Mouse (Mus musculus): ENCODE measurements at regions not wholly inside any gene's neighbourhood (a gene's known extent, or its start where the extent isn't known, plus 50 kb on each side); places are given as distances from the start of the nearest gene placed in this dataset.
A peak's percentile ranks its signal among the peaks of the same experiment; 100 is the strongest.
"Not testable (repeated sequence)": the region's sequence is repeated elsewhere in the genome, so short reads cannot be mapped to it uniquely, and the experiment has no call there.

DNA sequence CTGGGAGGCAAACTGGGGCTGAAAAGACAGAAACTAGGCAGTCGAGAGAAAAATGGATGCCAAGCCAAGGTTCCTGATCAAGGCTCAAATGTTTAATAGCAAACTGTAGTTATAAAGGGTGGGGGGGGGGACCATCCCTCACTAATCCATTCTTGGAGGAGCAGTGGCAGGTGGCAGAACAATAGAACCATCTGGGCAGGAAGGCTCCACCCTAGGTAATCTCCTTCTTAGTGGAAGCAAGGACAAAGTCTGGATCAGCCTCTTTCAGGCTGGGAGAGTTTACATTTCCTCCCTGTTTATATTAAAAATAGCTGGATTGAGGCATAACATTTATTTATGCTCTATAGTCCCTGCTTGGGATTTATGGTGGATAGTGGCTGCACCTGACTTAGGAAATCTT is 180.8 kb downstream of the Cdh9 start:
- DNase-seq = no peak

DNA sequence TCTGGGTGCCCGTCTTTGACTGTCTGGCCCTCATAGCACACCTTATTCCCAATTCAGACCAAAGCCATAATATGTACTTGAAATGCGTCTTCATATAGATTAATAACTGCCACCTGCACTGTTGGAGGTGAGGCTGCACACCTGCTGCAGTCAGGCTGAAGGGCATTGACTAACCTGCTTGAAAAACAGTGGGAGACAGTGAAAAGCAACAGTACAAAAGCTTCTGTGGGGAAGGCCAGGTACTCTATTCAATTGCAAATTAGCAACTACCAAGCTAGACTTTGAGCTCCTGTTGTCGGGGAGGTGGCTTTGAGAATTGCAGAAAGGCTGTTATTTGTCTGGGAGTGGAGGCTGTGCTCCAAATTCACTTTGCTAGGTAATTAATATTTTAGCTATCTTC is 181.4 kb downstream of the Cdh9 start:
- not testable (repeated sequence) for DNase-seq

DNA sequence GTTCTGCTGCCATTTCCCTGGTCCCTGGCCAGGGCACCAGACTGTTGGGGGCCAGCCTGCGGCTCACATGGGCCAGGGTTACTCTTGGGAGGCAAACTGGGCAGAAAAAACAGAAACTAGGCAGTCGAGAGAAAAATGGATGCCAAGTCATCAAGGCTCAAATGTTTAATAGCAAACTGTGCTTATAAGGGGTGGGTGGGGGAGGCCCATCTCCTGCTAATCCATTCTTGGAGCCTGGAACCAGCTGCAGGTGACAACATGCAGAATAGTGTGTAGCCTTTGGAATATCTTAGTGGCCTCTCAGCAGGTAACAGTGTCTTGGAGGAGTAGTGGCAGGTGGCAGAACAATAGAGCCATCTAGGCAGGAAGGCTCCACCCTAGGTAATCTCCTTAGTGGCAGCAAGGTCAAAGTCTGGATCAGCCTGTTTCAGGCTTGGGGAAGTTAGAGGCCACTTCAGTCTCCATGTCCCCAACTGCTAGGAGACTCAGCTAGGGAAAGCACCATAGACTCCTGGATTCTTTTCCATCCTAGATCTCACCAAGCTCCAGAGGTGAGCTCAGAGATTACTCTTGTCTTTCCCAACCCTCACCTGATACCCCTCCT is 186.5 kb downstream of the Cdh9 start:
- no peak for DNase-seq

DNA sequence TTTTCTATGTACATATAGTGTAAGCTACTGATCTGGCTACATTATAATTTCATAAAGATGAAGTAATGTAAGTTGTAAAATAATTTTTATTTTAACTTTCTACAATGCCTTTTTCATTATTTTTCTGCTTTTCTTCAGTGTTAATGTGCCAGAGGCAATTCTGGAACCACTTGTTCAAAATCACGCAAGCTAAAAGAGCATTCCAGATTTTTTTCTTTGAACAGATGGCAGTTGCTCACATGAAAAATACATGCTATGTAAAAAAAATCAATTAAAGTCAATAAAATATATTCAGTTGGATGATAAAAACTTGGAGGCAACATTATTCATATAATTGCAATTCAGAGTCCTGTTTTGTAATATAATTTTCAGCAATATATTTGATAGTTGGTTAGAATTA is 194.7 kb downstream of the Cdh9 start:
- DNase-seq = no peak

DNA sequence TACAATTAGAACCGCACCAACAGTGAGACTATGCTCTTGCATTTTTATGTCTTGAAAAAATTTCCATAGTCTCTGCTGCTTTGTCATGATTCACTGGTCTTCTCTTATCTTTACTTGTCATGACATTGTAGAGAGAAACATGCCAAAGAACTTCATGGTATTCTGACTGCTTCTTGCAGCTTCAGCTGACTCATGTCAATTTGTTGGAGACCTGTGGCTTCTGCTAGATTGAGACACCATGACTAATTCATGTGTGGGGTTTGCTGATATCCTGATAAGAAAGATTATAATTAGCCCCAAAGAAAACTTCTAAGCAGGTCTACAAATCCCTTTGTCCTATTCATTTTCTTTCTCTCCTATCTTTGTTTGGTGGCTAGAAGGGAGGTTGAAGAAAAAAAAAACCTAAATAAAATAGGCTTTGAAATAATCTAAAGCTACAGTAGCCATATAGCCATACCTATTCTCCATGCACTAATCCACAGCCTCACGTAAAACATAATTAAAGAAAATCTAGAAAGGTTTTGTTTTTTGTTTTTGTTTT is 204.7 kb downstream of the Cdh9 start:
- no peak for DNase-seq

DNA sequence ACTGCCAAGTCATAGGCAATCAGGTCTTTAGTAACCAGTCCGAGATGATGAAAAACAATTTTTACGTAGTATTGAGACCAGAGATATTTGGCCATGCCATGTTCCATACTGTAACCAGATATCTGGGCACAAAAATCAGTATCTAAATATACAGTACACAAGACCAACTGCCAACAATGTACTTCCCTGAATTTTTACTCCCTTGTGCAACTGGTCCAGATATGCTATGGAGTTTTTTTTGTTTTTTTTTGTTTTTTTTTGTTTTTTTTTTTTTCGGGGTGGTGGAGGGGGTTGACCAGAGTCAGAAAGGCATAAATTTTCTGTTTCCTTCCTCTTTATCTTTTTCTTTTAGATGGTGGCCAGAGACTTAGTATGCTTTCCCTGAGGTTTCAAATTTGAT is 205.9 kb downstream of the Cdh9 start:
- DNase-seq = no peak

DNA sequence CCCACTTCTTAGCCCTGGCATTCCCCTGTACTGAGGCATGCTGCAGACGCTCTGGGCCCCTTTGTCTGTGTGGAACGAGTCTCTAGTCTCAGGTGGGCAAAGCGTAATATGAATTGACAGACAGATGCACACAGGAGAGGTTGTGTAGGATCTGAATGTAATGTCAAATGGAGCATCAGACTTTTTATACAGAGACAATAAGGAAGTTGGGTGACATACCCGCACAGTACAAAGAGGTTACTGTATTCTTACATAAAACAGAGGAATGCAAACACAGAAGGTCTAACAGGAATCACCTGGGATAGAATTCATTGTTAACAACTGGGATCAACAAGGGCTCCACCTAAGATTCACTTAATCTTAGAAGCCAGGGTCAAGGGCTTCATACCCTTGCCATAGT is 247.3 kb downstream of the Cdh9 start:
- DNase-seq = not testable (repeated sequence)

DNA sequence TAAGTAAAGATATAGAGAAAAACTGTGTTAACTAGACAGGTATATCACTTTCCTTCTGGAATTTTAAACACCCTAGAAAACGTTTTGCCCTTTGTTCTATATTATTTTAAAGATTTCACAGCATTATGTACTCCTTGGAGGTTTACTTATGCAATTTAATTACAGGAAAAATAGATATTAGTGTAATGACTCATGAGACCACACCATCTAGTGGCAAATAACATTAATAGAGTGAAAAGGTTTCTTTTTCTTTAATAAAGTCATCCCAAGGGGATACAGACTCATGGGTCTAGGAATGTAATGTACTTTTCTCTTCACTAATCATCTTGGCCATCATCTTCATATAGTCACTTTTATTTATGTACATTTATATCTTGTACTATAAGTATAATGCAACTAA is 262.3 kb downstream of the Cdh9 start:
- no peak for DNase-seq

DNA sequence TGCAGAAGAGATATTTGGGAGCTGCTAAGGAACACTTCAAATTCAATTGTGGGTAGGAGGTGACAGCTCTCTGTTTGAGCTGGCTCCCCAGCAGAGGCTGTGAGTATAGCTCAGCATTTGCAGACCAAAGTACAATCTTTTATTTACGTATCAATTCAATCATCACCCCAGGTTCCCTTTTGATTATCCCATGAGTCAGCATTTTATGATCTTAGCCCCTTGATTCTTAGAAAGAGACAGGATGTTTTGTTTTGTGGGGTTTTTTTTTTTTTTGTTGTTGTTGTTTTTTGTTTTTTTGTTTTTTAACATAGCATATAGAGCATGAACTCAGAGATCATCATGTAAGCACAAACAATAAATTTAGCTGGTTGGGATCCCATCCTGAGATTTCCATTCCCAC is 267.1 kb downstream of the Cdh9 start:
- no peak for DNase-seq

DNA sequence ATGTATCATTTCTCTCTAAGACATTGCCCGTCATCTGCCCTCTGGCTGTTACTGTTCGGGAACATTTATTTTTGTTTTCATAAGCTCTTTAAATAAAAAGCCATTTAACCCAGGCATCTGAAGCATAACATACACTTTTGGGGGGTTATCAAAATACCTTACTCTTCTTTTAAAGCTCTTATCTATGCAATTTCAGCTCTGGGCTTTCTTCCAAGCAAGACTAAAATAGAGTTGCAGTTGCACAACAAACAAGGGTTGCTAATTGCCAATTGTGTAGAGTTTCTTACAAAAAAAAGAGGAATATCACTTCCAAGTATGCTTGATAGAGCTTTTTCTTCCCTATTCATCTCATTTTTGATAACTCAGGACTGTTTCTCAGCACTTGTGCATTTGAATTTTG is 277.6 kb downstream of the Cdh9 start:
- no peak for DNase-seq

DNA sequence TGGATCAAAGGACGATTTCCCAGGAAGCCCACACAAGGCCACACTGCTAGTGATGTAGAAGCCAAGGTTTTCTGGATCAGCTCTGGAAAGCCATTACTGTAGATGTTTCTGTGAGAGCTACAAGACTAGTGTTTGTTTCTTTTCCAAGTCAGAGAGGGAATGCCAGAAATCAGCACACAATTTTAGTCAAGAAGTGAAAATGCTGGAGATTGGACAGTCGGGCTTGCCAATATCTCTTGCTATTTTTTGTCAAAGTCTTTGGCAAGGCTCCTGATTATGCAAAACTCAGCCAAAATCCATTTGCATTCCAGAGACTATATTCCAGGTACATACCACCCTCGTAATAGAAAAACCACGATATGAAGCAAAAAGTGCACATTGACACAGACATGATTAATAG is 279.3 kb downstream of the Cdh9 start:
- no peak for DNase-seq

DNA sequence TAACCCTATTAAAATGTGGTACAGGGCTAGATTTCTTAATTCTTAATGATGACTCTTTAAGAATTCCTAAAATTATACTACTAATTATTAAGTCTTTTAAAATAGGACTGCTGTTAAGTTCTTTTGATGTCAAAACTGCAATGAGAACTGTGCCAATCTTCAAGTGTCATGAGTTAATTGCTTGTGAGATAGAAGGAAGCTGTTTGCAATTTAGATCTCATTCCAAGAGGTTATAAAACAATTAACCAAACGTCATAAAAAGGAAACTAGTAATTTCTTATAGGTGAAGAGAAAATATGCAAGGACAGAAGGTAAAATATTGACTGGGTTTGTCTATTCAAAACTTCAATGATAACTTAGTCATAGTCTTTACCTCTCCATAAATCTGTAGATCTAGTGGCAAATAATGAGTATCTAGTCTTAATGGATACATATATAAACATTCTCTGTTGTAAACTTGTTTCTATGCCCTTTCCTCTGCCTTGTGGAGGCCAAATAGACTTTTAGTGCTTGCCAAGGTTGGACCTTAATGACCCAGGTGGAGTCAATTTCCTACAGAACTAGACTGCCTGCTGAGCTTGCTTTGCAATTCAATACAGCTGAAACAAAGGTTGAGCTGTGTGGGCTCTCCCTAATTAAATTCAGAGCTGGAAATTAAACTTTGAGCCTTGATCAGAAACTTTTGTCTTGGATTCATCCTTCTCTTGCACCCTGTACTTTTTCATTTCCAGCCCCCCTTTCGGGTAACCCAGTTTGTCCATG is 320.5 kb downstream of the Cdh9 start:
- no peak for DNase-seq

DNA sequence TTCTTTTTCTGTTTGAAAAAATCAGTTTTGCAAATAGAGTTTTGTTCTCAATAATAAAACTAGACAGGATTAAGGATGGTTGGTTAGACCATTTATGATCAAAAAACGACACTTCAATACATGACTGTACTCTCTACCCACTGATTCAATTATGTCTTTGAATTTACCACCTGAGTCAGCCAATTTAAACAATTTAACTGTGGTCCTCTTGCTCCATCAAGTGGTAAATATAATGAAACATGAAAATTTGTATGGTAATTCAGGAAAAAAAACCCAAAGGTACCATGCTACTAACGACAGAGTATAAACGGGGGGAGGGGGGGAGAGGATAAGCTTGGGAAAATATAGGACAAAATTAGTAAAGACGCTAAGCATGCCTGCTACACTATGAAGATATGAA is 341.2 kb downstream of the Cdh9 start:
- no peak for DNase-seq

DNA sequence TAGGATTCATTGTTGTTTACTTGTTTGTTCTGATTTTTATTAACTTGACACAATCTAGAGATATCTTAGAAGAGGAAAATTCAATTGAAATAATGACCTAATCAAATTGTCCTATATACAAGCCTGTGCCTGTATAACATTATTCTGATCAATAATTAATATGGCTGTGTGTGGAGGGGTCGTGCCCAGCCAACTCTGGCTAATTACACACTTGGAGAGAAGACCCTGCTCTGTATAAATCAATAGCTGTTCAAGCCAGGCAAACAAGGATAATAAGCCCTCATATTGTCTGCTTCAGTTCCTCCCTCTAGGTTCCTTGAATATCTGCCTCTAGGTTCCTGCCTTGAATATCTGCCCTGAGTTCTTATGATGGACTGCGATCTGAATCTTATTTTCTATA is 355.5 kb downstream of the Cdh9 start:
- DNase-seq = no peak

DNA sequence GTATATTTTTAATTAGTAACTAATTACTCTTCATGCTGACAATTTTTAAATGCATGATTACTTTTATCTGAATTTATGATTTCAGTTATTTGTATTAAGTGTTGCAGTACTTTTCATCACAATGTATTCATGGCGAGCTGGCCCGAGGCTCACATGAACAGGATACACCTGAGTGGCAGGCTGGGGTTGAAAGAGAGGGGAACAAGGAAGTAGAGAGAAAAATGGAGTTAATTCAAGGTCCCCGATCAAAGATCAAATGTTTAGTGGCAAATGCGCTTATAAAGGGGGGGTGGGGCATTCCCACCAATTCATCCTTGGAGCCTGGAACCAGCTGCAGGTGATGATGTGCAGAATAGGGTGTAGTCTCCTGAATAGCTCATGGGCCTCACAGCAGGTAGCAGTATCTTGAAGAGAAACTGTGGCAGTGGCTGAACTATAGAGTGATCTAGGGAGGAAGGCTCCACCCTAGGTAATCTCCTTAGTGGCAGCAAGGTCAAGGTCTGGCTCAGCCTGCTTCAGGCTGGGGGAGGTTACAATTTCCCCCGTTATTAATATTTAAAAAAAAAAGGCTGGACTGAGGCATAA is 360.2 kb downstream of the Cdh9 start:
- no peak for DNase-seq

DNA sequence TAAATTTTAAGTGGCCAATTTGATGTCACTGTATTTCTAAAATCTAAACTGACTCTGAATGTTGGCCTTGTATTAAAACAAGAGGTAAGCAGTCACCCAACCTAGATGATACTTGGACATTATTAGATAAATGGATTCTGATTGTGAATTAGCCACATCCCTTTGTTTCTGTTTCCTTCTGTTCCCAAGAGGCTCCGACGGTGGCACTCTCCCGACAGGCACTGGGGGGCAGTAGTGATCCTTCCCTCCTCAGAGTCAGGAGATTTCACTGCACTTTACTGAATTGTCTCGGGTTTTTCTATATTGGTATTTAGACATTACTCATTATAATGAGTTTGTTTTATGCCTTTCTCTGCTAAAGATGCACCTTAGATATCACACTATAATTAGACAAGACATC is 370.4 kb downstream of the Cdh9 start:
- peak; percentile 43 for DNase-seq

DNA sequence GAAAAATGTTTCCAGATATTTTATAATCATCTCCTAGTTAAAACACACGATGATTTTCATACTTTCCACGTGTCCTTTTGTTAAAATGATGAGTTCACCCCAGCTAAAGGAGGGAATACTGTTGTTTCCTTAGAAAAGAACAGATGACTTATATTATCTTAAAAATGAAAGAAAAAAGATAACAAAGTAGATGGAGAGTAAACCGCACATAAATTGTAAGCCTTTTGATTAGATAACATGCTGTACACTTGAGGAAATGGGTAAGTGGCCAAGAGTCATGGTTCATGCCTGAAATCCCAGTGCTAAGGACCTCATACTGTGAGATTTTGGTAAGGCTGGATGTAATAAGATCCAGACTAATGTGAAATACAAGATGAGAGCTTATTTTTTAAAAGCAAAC is 372.6 kb downstream of the Cdh9 start:
- no peak for DNase-seq

DNA sequence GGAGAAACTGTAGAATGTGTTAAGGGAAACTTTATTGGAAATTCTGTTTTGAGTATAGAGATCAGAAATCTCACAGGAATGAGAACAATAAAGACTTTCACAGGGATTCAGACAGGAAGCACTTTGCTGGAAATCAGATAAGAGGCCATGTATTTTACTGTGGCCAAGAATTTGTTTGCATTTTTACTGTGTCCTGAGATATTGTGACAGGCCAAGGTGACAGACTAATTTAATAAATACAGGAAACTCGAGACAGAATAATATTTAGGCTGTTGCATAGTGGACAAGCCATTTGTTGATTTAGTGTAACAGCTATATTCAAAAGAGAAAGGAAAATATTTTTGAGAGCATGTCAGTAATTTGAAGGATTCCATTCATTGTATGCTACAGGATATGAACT is 407.2 kb downstream of the Cdh9 start:
- no peak for DNase-seq

DNA sequence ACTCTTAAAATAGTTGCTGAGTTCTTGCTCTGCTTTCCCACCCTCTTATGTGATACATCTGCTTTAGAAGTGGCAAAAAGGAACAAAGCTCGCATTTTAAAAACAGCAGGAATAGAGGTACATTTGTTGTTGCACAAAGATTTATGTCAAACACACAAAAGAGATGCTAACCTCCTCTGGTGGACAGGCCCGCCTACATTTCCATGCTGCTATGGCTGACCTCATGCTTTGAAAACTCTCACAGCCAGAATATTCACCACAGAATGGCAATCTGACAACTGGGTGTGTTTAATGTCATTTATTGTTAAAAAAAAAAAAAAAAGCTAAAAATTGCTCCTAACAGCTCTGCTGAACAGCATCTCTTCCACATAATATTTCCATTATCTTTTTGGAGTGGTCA is 451.6 kb downstream of the Cdh9 start:
- DNase-seq = no peak

DNA sequence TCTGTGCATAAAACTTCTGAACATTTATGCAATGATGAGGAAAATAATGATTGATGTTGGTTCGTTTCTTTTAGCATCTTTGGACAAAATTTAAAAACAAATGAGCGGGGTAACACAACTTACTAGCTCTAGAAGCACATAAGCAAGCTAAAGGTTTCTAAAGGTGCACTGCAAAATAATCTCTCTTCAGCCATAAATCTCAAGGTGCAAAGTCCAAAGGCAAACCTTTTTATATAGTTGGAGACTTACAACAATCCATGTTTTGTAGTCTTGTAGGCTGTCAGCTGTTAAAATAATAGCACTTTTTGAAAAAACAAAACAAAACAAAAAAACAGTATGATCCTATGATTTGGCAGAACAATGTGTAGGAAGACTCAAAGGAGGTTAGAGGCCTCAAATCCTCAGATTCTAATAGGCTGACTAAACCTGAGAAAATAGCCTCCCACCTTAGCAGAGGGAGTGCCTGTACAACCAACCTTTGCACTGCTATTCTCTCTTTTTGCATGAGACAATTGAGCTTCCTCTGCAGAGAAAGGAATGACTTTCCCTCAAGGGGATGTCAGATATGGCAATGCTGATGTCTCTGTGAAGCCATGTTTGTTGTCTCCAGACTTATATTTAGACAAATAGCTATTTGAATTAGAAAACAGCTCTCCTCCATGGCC is 452.9 kb downstream of the Cdh9 start:
- no peak for DNase-seq

DNA sequence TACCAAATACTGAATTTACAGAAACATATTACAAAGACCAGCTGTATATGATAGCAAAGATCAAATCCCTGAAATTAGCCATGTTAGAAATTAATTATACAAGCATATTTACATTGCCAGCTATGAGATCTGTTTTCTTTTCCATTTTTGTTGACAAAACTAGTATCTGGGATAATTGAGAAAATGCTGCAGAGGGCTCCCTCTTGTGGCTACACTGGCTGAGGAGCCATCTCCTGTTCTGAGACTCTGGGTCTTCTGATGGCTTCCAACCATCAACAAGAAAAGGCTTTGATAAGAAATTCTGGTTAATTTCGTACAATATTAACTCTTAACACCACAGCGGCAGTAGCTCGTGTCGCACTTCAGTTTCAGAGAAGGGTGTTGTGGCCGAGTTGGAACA is 466.9 kb downstream of the Cdh9 start:
- peak; percentile 4 for DNase-seq

DNA sequence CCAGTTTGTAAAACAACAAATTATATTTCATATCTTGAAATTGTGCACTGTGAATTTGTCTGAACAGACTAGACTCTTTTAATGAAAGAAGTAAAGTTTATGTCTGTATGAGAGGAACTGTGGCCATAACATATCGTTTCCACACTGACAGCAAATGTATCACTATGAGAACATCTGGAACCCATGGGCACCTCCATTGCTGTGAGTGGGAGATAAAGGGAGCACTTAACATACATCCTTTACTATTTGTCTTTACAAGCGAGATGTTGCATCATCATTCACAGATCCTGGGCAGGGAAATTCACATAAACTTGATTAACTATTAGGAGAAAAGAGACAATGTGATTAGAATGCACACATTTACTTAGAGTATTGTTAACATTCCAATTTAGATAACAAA is 476.2 kb downstream of the Cdh9 start:
- no peak for DNase-seq

DNA sequence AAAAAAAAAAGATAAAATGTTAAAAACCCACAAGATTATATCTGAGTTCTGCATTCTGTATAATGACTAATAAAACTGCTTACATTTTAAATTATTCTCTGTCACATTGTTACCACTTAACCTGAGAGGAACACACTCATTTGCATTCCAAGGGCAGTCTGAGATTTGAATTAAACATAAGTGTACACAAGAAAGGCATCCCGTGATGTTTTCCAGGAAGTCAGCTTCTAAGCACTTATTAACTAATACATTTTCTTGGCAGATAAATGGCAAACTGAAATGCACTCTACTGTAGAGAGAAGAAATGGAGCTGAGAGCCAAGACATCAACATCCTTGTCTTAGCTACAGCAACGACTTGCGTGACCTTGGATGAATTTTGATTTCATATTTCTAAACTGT is 516.5 kb downstream of the Cdh9 start:
- DNase-seq = no peak
